Mouse (Mus musculus) testis, adult 2 months (tissue): Measurements from ENCODE around the gene Hmcn1. TPM values are rescaled to one million over a fixed set of nuclear protein-coding genes. Genes with fewer than 3 reads are reported as not detected.

Source experiments
- H3K27ac ChIP-seq: fragments of 200-500 bp; 2 replicates; pipeline ENCODE4 v1.5.1; 2012; ENCODE audit warnings: low read depth, low read length; ENCODE audit not compliant: control insufficient read depth, insufficient read depth
- H3K27me3 ChIP-seq: fragments of 200-500 bp; 2 replicates; pipeline ENCODE4 v1.6.1; 2012; ENCODE audit warnings: mild to moderate bottlenecking, low read length, moderate library complexity; ENCODE audit not compliant: control insufficient read depth, insufficient read depth
- H3K36me3 ChIP-seq: fragments of 200-500 bp; 2 replicates; pipeline ENCODE4 v1.6.1; 2012; ENCODE audit warnings: mild to moderate bottlenecking, low read length; ENCODE audit not compliant: control insufficient read depth, insufficient read depth
- H3K4me1 ChIP-seq: fragments of 200-500 bp; 2 replicates; pipeline ENCODE4 v1.6.1; 2012; ENCODE audit warnings: low read length; ENCODE audit not compliant: control insufficient read depth, insufficient read depth
- H3K4me3 ChIP-seq: fragments of 200-500 bp; 2 replicates; pipeline ENCODE4 v1.5.1; 2012; ENCODE audit warnings: low read depth, mild to moderate bottlenecking, low read length, moderate library complexity, mixed read lengths; ENCODE audit not compliant: control insufficient read depth
- CTCF ChIP-seq: fragments of 200-500 bp; IDR thresholded peaks from 2 replicates; pipeline ENCODE4 v1.5.1; 2012; ENCODE audit warnings: low read depth, mild to moderate bottlenecking, inconsistent platforms, low read length, moderate library complexity; ENCODE audit not compliant: control insufficient read depth, insufficient read depth, insufficient replicate concordance
- POLR2A ChIP-seq: fragments of 200-500 bp; IDR thresholded peaks from 2 replicates; pipeline ENCODE4 v1.6.1; 2012; ENCODE audit warnings: low read depth, mild to moderate bottlenecking, inconsistent platforms, low read length, moderate library complexity; ENCODE audit not compliant: control insufficient read depth
- polyA plus RNA-seq: library from polyadenylated mRNA; depleted of rRNA; stranded (reverse); fragments of >200 nt; gene quantifications from 2 replicates; pipeline ENCODE4 v1.2.3, GENCODE M21; 2012; rRNA removed

The Hmcn1 gene
- polyA plus RNA-seq, 1 experiment, result 1.8 TPM

DNA sequence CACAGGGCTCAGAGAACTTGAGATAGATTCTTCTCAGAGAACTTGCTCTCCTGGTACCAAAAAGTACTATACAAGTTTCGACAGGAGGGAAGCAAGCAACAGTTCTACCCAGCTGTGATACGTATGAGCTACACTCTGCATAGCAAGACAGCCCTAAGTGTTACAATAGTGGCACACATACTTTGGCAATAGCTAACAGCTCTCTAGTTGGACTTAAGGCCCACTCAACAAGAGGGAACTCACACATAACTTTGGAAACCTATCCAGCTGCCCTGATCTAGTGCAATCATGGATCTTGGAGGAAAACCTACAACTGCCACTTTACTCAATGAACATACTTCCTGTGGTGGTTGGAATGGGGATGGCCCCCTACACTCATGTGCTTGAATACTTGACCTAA is 480.2 kb downstream of the Hmcn1 start:
- H3K27ac ChIP-seq, result no peak overlapping the region
- no peaks in the 10 kb centered on the region for H3K4me1 ChIP-seq
- TF ChIP-seq CTCF (no peak), POLR2A (no peak)
- H3K36me3 ChIP-seq, result no peaks in the 10 kb centered on the region
- H3K4me3 ChIP-seq, result no peak overlapping the region
- H3K27me3 ChIP-seq, result no peaks in the 10 kb centered on the region

Other genes starting within 250 kb of the Hmcn1 start
- gene Gm47985, start 189.1 kb upstream of the Hmcn1 start, polyA plus RNA-seq, result 2.2 TPM in 2 replicates
- 0.17 and 0.26 TPM in 2 replicates for gene Gm8947, start 198.9 kb upstream of the Hmcn1 start, polyA plus RNA-seq
- 1.3 TPM in 1 of 2 replicates, not detected in the other for gene Gm47995, start 205.0 kb upstream of the Hmcn1 start, polyA plus RNA-seq
- gene 3110040M04Rik, start 210.7 kb upstream of the Hmcn1 start, polyA plus RNA-seq, result 0.12 TPM in 1 of 2 replicates, not detected in the other
- 0.41 TPM in 1 of 2 replicates, not detected in the other for gene Gm47996, start 216.7 kb upstream of the Hmcn1 start, polyA plus RNA-seq